Mouse (Mus musculus) hindbrain, embryonic 14.5 days (tissue): ENCODE measurements around the gene Ntm. TPM values are rescaled to one million over a fixed set of nuclear protein-coding genes. Genes with fewer than 3 reads are reported as not detected.

Source experiments
- ATAC-seq: fragments of 200-750 bp; cut with Nextera tagmentation; 2 replicates; pipeline ENCODE4 v1.8.0; 2017; ENCODE audit warnings: moderate number of reproducible peaks, mild to moderate bottlenecking, moderate TSS enrichment, moderate library complexity; ENCODE audit not compliant: low FRiP score
- DNase-seq: peaks from one replicate; pipeline ENCODE4 v3.0.0-alpha.2; 2015; ENCODE audit warnings: low spot score
- H3K27ac ChIP-seq: fragments of 300-500 bp; sonication (generic); 2 replicates; pipeline ENCODE4 v1.5.1; 2014; ENCODE audit warnings: mild to moderate bottlenecking, moderate library complexity
- H3K27me3 ChIP-seq: fragments of 300-500 bp; sonication (generic); 2 replicates; pipeline ENCODE4 v1.6.1; 2014; ENCODE audit warnings: mild to moderate bottlenecking, low read length, mixed read lengths; ENCODE audit not compliant: control insufficient read depth, insufficient read depth
- H3K36me3 ChIP-seq: fragments of 300-500 bp; sonication (generic); replicated peaks from 2 replicates; pipeline ENCODE4 v1.6.1; 2014; ENCODE audit not compliant: control insufficient read depth, insufficient read depth
- H3K4me1 ChIP-seq: fragments of 300-500 bp; sonication (generic); replicated peaks from 2 replicates; pipeline ENCODE4 v1.6.1; 2014; ENCODE audit warnings: antibody characterized with exemption, low read length, mixed read lengths; ENCODE audit not compliant: control insufficient read depth, insufficient read depth
- H3K4me2 ChIP-seq: fragments of 300-500 bp; sonication (generic); replicated peaks from 2 replicates; pipeline ENCODE4 v1.6.1; 2014; ENCODE audit warnings: mild to moderate bottlenecking, moderate library complexity
- H3K4me3 ChIP-seq: fragments of 300-500 bp; sonication (generic); replicated peaks from 2 replicates; pipeline ENCODE4 v1.5.1; 2014; ENCODE audit warnings: mild to moderate bottlenecking, low read length
- H3K9ac ChIP-seq: fragments of 300-500 bp; sonication (generic); 2 replicates; pipeline ENCODE4 v1.6.1; 2014
- H3K9me3 ChIP-seq: fragments of 300-500 bp; sonication (generic); 2 replicates; pipeline ENCODE4 v1.6.1; 2016; ENCODE audit warnings: low read length; ENCODE audit not compliant: control insufficient read depth
- WGBS: fragments of 180-500 bp; shearing (Covaris S2); extraction: QIAGEN DNeasy Blood & Tissue Kit; methylation state at CpG from one replicate; pipeline ENCODE4 v1.1.7; 2014; 5-methylcytosine and 5-hydroxymethylcytosine counted together
- polyA plus RNA-seq: library from polyadenylated mRNA; unstranded; fragments of >200 nt; fragmentation: Nextera tagmentation; extraction: Ambion mirVana; gene quantifications from 2 replicates; pipeline ENCODE4 v1.2.1, GENCODE M21; 2014

Ntm gene
- polyA plus RNA-seq, 1 experiment from 2014 or later = 196 TPM

- H3K9ac ChIP-seq = no peak overlapping the region
- no peak overlapping the region for H3K4me3 ChIP-seq
- H3K27me3 ChIP-seq = no peaks in the 10 kb centered on the region
- no peak overlapping the region for H3K27ac ChIP-seq
- WGBS = 43% methylated on average over 10 of the region's 10 CpGs
- H3K36me3 ChIP-seq = no peaks in the 10 kb centered on the region
- 0 out of 2 replicates have a peak, but pooled peaks cover 4% of the 10 kb centered on the region for H3K4me1 ChIP-seq
- no peak overlapping the region for H3K4me2 ChIP-seq
- ATAC-seq (no peak), DNase-seq (no peak)
- H3K9me3 ChIP-seq = no peaks in the 10 kb centered on the region
Observed at GRCm38 (mm10) chr9:29222915-29223545, 739.9 kb downstream of the Ntm start.

GRCm38 (mm10) chr9:29220941-29221615, 741.9 kb downstream of the Ntm start:
- no peak for DNase-seq
- Histone ChIP-seq H3K4me1 (0 out of 2 replicates have a peak, but pooled peaks cover 4% of the 10 kb centered on the region), H3K36me3 (no peaks in the 10 kb centered on the region), H3K9me3 (no peaks in the 10 kb centered on the region), H3K27ac (no peak overlapping the region), H3K27me3 (no peaks in the 10 kb centered on the region), H3K4me3 (no peak overlapping the region), H3K9ac (no peak overlapping the region), H3K4me2 (no peak overlapping the region)
- 39% methylated on average over 5 of the region's 5 CpGs for WGBS
- no peak for ATAC-seq

GRCm38 (mm10) chr9:29220493-29220892, 742.4 kb downstream of the Ntm start:
- Histone ChIP-seq H3K4me1 (0 out of 2 replicates have a peak, but pooled peaks cover 4% of the 10 kb centered on the region), H3K36me3 (no peaks in the 10 kb centered on the region), H3K27me3 (no peaks in the 10 kb centered on the region), H3K4me3 (no peak overlapping the region), H3K9me3 (no peaks in the 10 kb centered on the region), H3K27ac (no peak overlapping the region), H3K9ac (no peak overlapping the region), H3K4me2 (no peak overlapping the region)
- peak; percentile 46; the same call in 1 of the 2 replicates for ATAC-seq
- no peak for DNase-seq
- 47% methylated on average over 11 of the region's 11 CpGs for WGBS

- H3K9me3 ChIP-seq = no peaks in the 10 kb centered on the region
- no peak for DNase-seq
- no peak overlapping the region for H3K27ac ChIP-seq
- WGBS = 75% methylated on average over 7 of the region's 7 CpGs
- H3K9ac ChIP-seq = no peak overlapping the region
- no peak overlapping the region for H3K4me2 ChIP-seq
- no peaks in the 10 kb centered on the region for H3K27me3 ChIP-seq
- 0 out of 2 replicates have a peak, but pooled peaks cover 4% of the 10 kb centered on the region for H3K4me1 ChIP-seq
- ATAC-seq = no peak
- no peaks in the 10 kb centered on the region for H3K36me3 ChIP-seq
- H3K4me3 ChIP-seq = no peak overlapping the region
Observed at GRCm38 (mm10) chr9:29217951-29218350, 745.0 kb downstream of the Ntm start.

GRCm38 (mm10) chr9:29216528-29216927, 746.4 kb downstream of the Ntm start:
- Histone ChIP-seq H3K4me2 (no peak overlapping the region), H3K36me3 (no peaks in the 10 kb centered on the region), H3K27ac (no peak overlapping the region), H3K4me3 (no peak overlapping the region), H3K9me3 (no peaks in the 10 kb centered on the region), H3K9ac (no peak overlapping the region), H3K4me1 (0 out of 2 replicates have a peak, but pooled peaks cover 4% of the 10 kb centered on the region), H3K27me3 (no peaks in the 10 kb centered on the region)
- DNase-seq (no peak), ATAC-seq (no peak)
- 32% methylated on average over 8 of the region's 8 CpGs for WGBS

DNA sequence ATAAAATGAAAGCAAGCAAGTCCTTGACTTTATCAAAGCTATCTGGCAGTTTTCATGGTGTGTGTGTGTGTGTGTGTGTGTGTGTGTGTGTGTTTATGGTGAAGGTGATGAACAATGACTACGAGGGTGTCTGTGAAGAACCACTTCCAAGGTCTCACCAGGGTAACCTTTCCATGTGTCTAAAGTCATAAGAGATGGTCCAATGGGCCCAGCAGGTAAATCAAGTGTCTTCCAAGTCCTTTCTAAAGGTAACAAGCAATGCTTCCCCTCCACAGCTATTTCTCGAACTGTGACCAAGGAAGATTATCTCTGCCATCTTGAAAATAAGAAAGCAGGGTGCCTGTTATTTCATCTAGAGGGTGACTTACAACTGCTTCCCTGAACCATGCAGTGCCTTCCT, 747.1 kb downstream of the Ntm start:
- Histone ChIP-seq H3K4me3 (no peak overlapping the region), H3K27ac (no peak overlapping the region), H3K27me3 (no peaks in the 10 kb centered on the region), H3K4me2 (no peak overlapping the region), H3K9me3 (no peaks in the 10 kb centered on the region), H3K4me1 (0 out of 2 replicates have a peak, but pooled peaks cover 4% of the 10 kb centered on the region), H3K36me3 (no peaks in the 10 kb centered on the region), H3K9ac (no peak overlapping the region)
- DNase-seq (no peak), ATAC-seq (no peak)
- 93% methylated on average over 2 of the region's 2 CpGs for WGBS

- no peak overlapping the region for H3K27ac ChIP-seq
- no peaks in the 10 kb centered on the region for H3K4me1 ChIP-seq
- no peak overlapping the region for H3K9ac ChIP-seq
- H3K9me3 ChIP-seq = no peaks in the 10 kb centered on the region
- DNase-seq (no peak), ATAC-seq (no peak)
- WGBS = 52% methylated on average over 1 of the region's 1 CpGs
- no peaks in the 10 kb centered on the region for H3K36me3 ChIP-seq
- H3K4me3 ChIP-seq = no peak overlapping the region
- no peak overlapping the region for H3K4me2 ChIP-seq
- H3K27me3 ChIP-seq = no peaks in the 10 kb centered on the region
Observed at GRCm38 (mm10) chr9:29215241-29215640, 747.7 kb downstream of the Ntm start.

DNA sequence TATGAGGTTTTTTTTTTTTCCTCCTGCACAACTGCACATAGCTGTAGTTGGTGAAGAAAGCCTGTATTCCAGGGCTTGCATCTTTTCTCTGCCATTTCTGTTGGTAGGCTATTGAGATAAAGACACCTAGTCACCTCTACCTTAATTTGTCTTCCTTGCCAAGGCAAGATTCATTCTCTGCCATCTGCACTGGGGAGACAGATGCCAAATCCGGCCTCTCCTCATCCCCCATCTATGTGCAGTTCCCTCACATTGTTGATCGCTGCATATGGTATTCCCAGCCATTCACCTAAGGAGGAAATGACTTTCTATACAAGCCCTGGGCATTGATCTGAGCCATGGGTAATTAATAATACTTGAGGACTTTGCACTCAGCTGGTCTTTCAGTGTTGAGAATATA, 753.7 kb downstream of the Ntm start:
- DNase-seq (no peak), ATAC-seq (no peak)
- peaks cover 23% of the 10 kb centered on the region for H3K4me1 ChIP-seq
- no peak overlapping the region for H3K4me3 ChIP-seq
- H3K36me3 ChIP-seq = no peaks in the 10 kb centered on the region
- H3K27ac ChIP-seq = peak overlapping the region; percentile 49; the same call in 1 of the 2 replicates
- WGBS = 68% methylated on average over 2 of the region's 2 CpGs
- no peaks in the 10 kb centered on the region for H3K9me3 ChIP-seq
- H3K4me2 ChIP-seq = no peak overlapping the region
- H3K27me3 ChIP-seq = no peaks in the 10 kb centered on the region
- no peak overlapping the region for H3K9ac ChIP-seq

DNA sequence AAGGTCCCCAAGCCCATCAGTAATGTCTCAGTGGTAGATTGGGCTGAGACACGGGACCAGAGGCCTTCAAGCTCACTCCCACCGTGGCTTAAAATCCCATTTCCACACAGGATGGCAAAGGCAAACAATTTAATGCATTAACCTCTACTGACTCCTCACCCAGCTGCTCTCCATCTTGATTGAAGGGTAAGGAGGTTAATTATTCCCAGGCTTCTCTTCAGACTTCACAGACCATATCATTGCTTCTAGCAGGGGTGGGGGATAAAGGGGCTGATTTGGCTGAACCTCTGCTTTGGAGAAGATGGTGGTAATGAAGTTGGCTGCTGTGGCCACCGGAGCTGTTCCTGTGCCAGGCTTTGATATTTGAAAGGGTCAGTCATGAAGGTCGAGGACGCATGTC, 754.8 kb downstream of the Ntm start:
- DNase-seq (no peak), ATAC-seq (no peak)
- Histone ChIP-seq H3K4me1 (peaks cover 23% of the 10 kb centered on the region), H3K27ac (peak overlapping the region; percentile 62), H3K9ac (no peak overlapping the region), H3K4me2 (no peak overlapping the region), H3K27me3 (no peaks in the 10 kb centered on the region), H3K4me3 (no peak overlapping the region), H3K36me3 (no peaks in the 10 kb centered on the region), H3K9me3 (no peaks in the 10 kb centered on the region)
- WGBS = 68% methylated on average over 5 of the region's 5 CpGs
